Mouse (Mus musculus): ENCODE measurements around the gene Maml3. TPM values are rescaled to one million over a fixed set of nuclear protein-coding genes. Genes with fewer than 3 reads are reported as not detected.

Gene Maml3
- polyA plus RNA-seq, 1 experiment from 2014 or later, result 5.2 TPM

GRCm38 (mm10) chr3:52039958-52040357 is 64.9 kb downstream of the Maml3 start:
- H3K9me3 ChIP-seq, result no peaks in the 10 kb centered on the region
- no peak overlapping the region for H3K9ac ChIP-seq
- no peaks in the 10 kb centered on the region for H3K36me3 ChIP-seq
- 66% methylated on average over 7 of the region's 7 CpGs for WGBS
- H3K27ac ChIP-seq, result 0 out of 2 replicates have a peak overlapping the region, but pooled peaks have one; percentile 1
- peaks cover 29% of the 10 kb centered on the region for H3K4me1 ChIP-seq
- no peaks in the 10 kb centered on the region for H3K27me3 ChIP-seq (replicated peaks)
- H3K4me2 ChIP-seq, result no peak overlapping the region
- no peak overlapping the region for H3K4me3 ChIP-seq (replicated peaks)
- no peak for ATAC-seq (ENCODE audit: insufficient read depth, low FRiP score, low read depth)

GRCm38 (mm10) chr3:52037260-52037659 is 67.6 kb downstream of the Maml3 start:
- Histone ChIP-seq H3K4me1 (peaks cover 23% of the 10 kb centered on the region), H3K36me3 (no peaks in the 10 kb centered on the region), H3K4me3 (replicated peaks) (no peak overlapping the region), H3K9ac (no peak overlapping the region), H3K27ac (no peak overlapping the region), H3K27me3 (replicated peaks) (no peaks in the 10 kb centered on the region), H3K9me3 (no peaks in the 10 kb centered on the region), H3K4me2 (no peak overlapping the region)
- 72% methylated on average over 5 of the region's 5 CpGs for WGBS
- no peak for ATAC-seq (ENCODE audit: insufficient read depth, low FRiP score, low read depth)

- peaks cover 23% of the 10 kb centered on the region for H3K4me1 ChIP-seq
- 0 out of 2 replicates have a peak, but pooled peaks have one; percentile 15 for ATAC-seq (ENCODE audit: insufficient read depth, low FRiP score, low read depth)
- no peaks in the 10 kb centered on the region for H3K27me3 ChIP-seq (replicated peaks)
- H3K36me3 ChIP-seq, result no peaks in the 10 kb centered on the region
- H3K4me3 ChIP-seq (replicated peaks), result no peak overlapping the region
- no peak overlapping the region for H3K27ac ChIP-seq
- 42% methylated on average over 8 of the region's 8 CpGs for WGBS
- no peaks in the 10 kb centered on the region for H3K9me3 ChIP-seq
- H3K4me2 ChIP-seq, result no peak overlapping the region
- H3K9ac ChIP-seq, result no peak overlapping the region
Observed at GRCm38 (mm10) chr3:52035404-52035803, 69.5 kb downstream of the Maml3 start.

- no peaks in the 10 kb centered on the region for H3K27me3 ChIP-seq (replicated peaks)
Observed at GRCm38 (mm10) chr3:52033857-52034588, 70.9 kb downstream of the Maml3 start.

GRCm38 (mm10) chr3:52031327-52031726 is 73.5 kb downstream of the Maml3 start:
- H3K4me1 ChIP-seq, result peaks cover 33% of the 10 kb centered on the region
- ATAC-seq (ENCODE audit: insufficient read depth, low FRiP score, low read depth), result no peak

More at GRCm38 (mm10) chr3:52033857-52034588, 70.9 kb downstream of the Maml3 start:
- Histone ChIP-seq H3K36me3 (no peaks in the 10 kb centered on the region), H3K27ac (peak overlapping the region; percentile 61), H3K4me1 (peaks cover 30% of the 10 kb centered on the region), H3K9me3 (no peaks in the 10 kb centered on the region), H3K4me2 (no peak overlapping the region), H3K4me3 (replicated peaks) (no peak overlapping the region), H3K9ac (no peak overlapping the region)
- 28% methylated on average over 14 of the region's 14 CpGs for WGBS
- peak; percentile 49; the same call in 1 of the 2 replicates for ATAC-seq (ENCODE audit: insufficient read depth, low FRiP score, low read depth)

GRCm38 (mm10) chr3:52030114-52030513 is 74.8 kb downstream of the Maml3 start:
- Histone ChIP-seq H3K9me3 (no peaks in the 10 kb centered on the region), H3K27ac (peak overlapping the region; percentile 60; the same call in 1 of the 2 replicates), H3K4me3 (replicated peaks) (peak overlapping the region; percentile 22), H3K4me1 (peaks cover 22% of the 10 kb centered on the region), H3K4me2 (peak overlapping the region; percentile 46), H3K27me3 (replicated peaks) (no peaks in the 10 kb centered on the region), H3K9ac (no peak overlapping the region), H3K36me3 (no peaks in the 10 kb centered on the region)
- WGBS, result 33% methylated on average over 10 of the region's 10 CpGs
- ATAC-seq (ENCODE audit: insufficient read depth, low FRiP score, low read depth), result no peak

More at GRCm38 (mm10) chr3:52031327-52031726, 73.5 kb downstream of the Maml3 start:
- no peak overlapping the region for H3K27ac ChIP-seq
- no peak overlapping the region for H3K9ac ChIP-seq
- H3K27me3 ChIP-seq (replicated peaks), result no peaks in the 10 kb centered on the region
- no peak overlapping the region for H3K4me3 ChIP-seq (replicated peaks)
- H3K4me2 ChIP-seq, result no peak overlapping the region
- H3K36me3 ChIP-seq, result no peaks in the 10 kb centered on the region
- H3K9me3 ChIP-seq, result no peaks in the 10 kb centered on the region

GRCm38 (mm10) chr3:52029661-52030081 is 75.2 kb downstream of the Maml3 start:
- peaks cover 20% of the 10 kb centered on the region for H3K4me1 ChIP-seq
- H3K9ac ChIP-seq, result no peak overlapping the region
- 29% methylated on average over 12 of the region's 12 CpGs for WGBS
- no peaks in the 10 kb centered on the region for H3K36me3 ChIP-seq
- peak overlapping the region; percentile 22 for H3K4me3 ChIP-seq (replicated peaks)
- H3K9me3 ChIP-seq, result no peaks in the 10 kb centered on the region
- no peak for ATAC-seq (ENCODE audit: insufficient read depth, low FRiP score, low read depth)
- no peaks in the 10 kb centered on the region for H3K27me3 ChIP-seq (replicated peaks)
- H3K27ac ChIP-seq, result peak overlapping the region; percentile 60
- peak overlapping the region; percentile 46 for H3K4me2 ChIP-seq

GRCm38 (mm10) chr3:52027972-52028371 is 76.9 kb downstream of the Maml3 start:
- Histone ChIP-seq H3K4me1 (peaks cover 10% of the 10 kb centered on the region), H3K4me3 (replicated peaks) (no peak overlapping the region), H3K9me3 (no peaks in the 10 kb centered on the region), H3K4me2 (peak overlapping the region; percentile 4; the same call in 1 of the 2 replicates), H3K27ac (peak overlapping the region; percentile 63; the same call in 1 of the 2 replicates), H3K27me3 (replicated peaks) (no peaks in the 10 kb centered on the region), H3K36me3 (no peaks in the 10 kb centered on the region), H3K9ac (no peak overlapping the region)
- peak; percentile 75 for ATAC-seq (ENCODE audit: insufficient read depth, low FRiP score, low read depth)
- 56% methylated on average over 7 of the region's 7 CpGs for WGBS

- H3K36me3 ChIP-seq, result no peaks in the 10 kb centered on the region
- WGBS, result 60% methylated on average over 7 of the region's 7 CpGs
Observed at GRCm38 (mm10) chr3:52022486-52022885, 82.4 kb downstream of the Maml3 start.

GRCm38 (mm10) chr3:52018103-52018439 is 86.8 kb downstream of the Maml3 start:
- H3K4me1 ChIP-seq, result no peaks in the 10 kb centered on the region
- no peak overlapping the region for H3K27ac ChIP-seq
- no peak overlapping the region for H3K4me2 ChIP-seq
- 76% methylated on average over 5 of the region's 5 CpGs for WGBS
- no peak for ATAC-seq (ENCODE audit: insufficient read depth, low FRiP score, low read depth)
- no peaks in the 10 kb centered on the region for H3K9me3 ChIP-seq
- no peaks in the 10 kb centered on the region for H3K36me3 ChIP-seq
- no peaks in the 10 kb centered on the region for H3K27me3 ChIP-seq (replicated peaks)
- H3K9ac ChIP-seq, result no peak overlapping the region
- no peak overlapping the region for H3K4me3 ChIP-seq (replicated peaks)

More at GRCm38 (mm10) chr3:52022486-52022885, 82.4 kb downstream of the Maml3 start:
- H3K9me3 ChIP-seq, result no peaks in the 10 kb centered on the region
- no peak overlapping the region for H3K9ac ChIP-seq
- no peak overlapping the region for H3K27ac ChIP-seq
- no peaks in the 10 kb centered on the region for H3K27me3 ChIP-seq (replicated peaks)
- no peak for ATAC-seq (ENCODE audit: insufficient read depth, low FRiP score, low read depth)
- H3K4me2 ChIP-seq, result no peak overlapping the region
- H3K4me1 ChIP-seq, result no peaks in the 10 kb centered on the region
- no peak overlapping the region for H3K4me3 ChIP-seq (replicated peaks)

GRCm38 (mm10) chr3:52017439-52018102 is 87.3 kb downstream of the Maml3 start:
- Histone ChIP-seq H3K36me3 (no peaks in the 10 kb centered on the region), H3K27me3 (replicated peaks) (no peaks in the 10 kb centered on the region), H3K4me1 (no peaks in the 10 kb centered on the region), H3K9ac (no peak overlapping the region), H3K9me3 (no peaks in the 10 kb centered on the region), H3K27ac (no peak overlapping the region), H3K4me3 (replicated peaks) (no peak overlapping the region), H3K4me2 (no peak overlapping the region)
- no peak for ATAC-seq (ENCODE audit: insufficient read depth, low FRiP score, low read depth)
- 67% methylated on average over 17 of the region's 17 CpGs for WGBS

GRCm38 (mm10) chr3:52016178-52016577 is 88.7 kb downstream of the Maml3 start:
- no peak for ATAC-seq (ENCODE audit: insufficient read depth, low FRiP score, low read depth)
- 90% methylated on average over 3 of the region's 3 CpGs for WGBS
- Histone ChIP-seq H3K36me3 (no peaks in the 10 kb centered on the region), H3K4me2 (no peak overlapping the region), H3K27ac (no peak overlapping the region), H3K9me3 (no peaks in the 10 kb centered on the region), H3K4me1 (no peaks in the 10 kb centered on the region), H3K9ac (no peak overlapping the region), H3K27me3 (replicated peaks) (no peaks in the 10 kb centered on the region), H3K4me3 (replicated peaks) (no peak overlapping the region)
